Mouse (Mus musculus) kidney, embryonic 14.5 days (tissue): ENCODE data around the gene Catsperg1. TPM values are rescaled to one million over a fixed set of nuclear protein-coding genes. Genes with fewer than 3 reads are reported as not detected.
A peak's percentile ranks its signal among the peaks of the same experiment; 100 is the strongest.

Source experiments
- ATAC-seq: fragments of 200-750 bp; cut with Nextera tagmentation; 2 replicates; pipeline ENCODE4 v1.8.0; 2017; ENCODE audit warnings: moderate number of reproducible peaks, mild to moderate bottlenecking, moderate TSS enrichment, moderate library complexity; ENCODE audit not compliant: low FRiP score, low TSS enrichment
- H3K27ac ChIP-seq: fragments of 300-500 bp; sonication (generic); 2 replicates; pipeline ENCODE4 v1.5.1; 2014; ENCODE audit warnings: low read depth, mild to moderate bottlenecking, low read length, moderate library complexity, mixed read lengths
- H3K27me3 ChIP-seq: fragments of 300-500 bp; sonication (generic); 2 replicates; pipeline ENCODE4 v1.6.1; 2014; ENCODE audit warnings: mild to moderate bottlenecking, low read length; ENCODE audit not compliant: control insufficient read depth, insufficient read depth
- H3K36me3 ChIP-seq: fragments of 300-500 bp; sonication (generic); 2 replicates; pipeline ENCODE4 v1.6.1; 2014; ENCODE audit warnings: low read length, mixed read lengths; ENCODE audit not compliant: control insufficient read depth, insufficient read depth
- H3K4me1 ChIP-seq: fragments of 300-500 bp; sonication (generic); 2 replicates; pipeline ENCODE4 v1.6.1; 2014; ENCODE audit warnings: low read length, mixed read lengths; ENCODE audit not compliant: control insufficient read depth, insufficient read depth
- H3K4me2 ChIP-seq: fragments of 300-500 bp; sonication (generic); replicated peaks from 2 replicates; pipeline ENCODE4 v1.6.1; 2014; ENCODE audit warnings: low read depth, mild to moderate bottlenecking, low read length
- H3K4me3 ChIP-seq: fragments of 300-500 bp; sonication (generic); 2 replicates; pipeline ENCODE4 v1.5.1; 2014; ENCODE audit warnings: mild to moderate bottlenecking, low read length
- H3K9ac ChIP-seq: fragments of 300-500 bp; sonication (generic); 2 replicates; pipeline ENCODE4 v1.6.1; 2014; ENCODE audit warnings: low read depth, mild to moderate bottlenecking, low read length, moderate library complexity
- H3K9me3 ChIP-seq: fragments of 300-500 bp; sonication (generic); 2 replicates; pipeline ENCODE4 v1.6.1; 2016; ENCODE audit warnings: low read length; ENCODE audit not compliant: control insufficient read depth
- WGBS: fragments of 180-500 bp; shearing (Covaris S2); extraction: QIAGEN DNeasy Blood & Tissue Kit; methylation state at CpG from one replicate; pipeline ENCODE4 v1.1.7; 2014; 5-methylcytosine and 5-hydroxymethylcytosine counted together
- polyA plus RNA-seq: library from polyadenylated mRNA; unstranded; fragments of >200 nt; fragmentation: Nextera tagmentation; extraction: Ambion mirVana; gene quantifications from 2 replicates; pipeline ENCODE4 v1.2.1, GENCODE M21; 2014

Catsperg1 gene
- polyA plus RNA-seq, 1 experiment from 2014 or later, result 0.97 TPM

DNA sequence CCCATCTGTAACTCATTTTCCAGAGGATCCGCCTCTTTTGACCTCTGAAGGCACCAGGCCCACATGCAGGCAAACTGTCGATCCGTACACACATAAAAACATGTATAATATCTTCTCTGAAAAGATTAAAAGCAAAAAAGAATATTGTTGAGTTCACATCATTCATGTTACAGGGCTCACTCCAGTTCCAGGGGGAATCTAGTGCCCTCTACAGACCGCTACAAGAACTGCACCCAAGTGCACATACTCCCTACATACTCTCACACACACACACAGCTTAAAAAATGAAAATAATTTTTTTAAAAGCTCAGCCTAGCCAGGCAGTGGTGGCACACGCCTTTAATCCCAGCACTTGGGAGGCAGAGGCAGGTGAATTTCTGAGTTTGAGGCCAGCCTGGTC is 20.8 kb upstream of the Catsperg1 start:
- WGBS, result 82% methylated on average over 5 of the region's 5 CpGs
- Histone ChIP-seq H3K36me3 (no peaks in the 10 kb centered on the region), H3K9ac (no peak overlapping the region), H3K9me3 (no peaks in the 10 kb centered on the region), H3K4me3 (no peak overlapping the region), H3K27ac (no peak overlapping the region), H3K27me3 (peaks cover 19% of the 10 kb centered on the region), H3K4me1 (peaks cover 16% of the 10 kb centered on the region; the same call in 1 of the 2 replicates), H3K4me2 (no peak overlapping the region)
- ATAC-seq, result no peak

DNA sequence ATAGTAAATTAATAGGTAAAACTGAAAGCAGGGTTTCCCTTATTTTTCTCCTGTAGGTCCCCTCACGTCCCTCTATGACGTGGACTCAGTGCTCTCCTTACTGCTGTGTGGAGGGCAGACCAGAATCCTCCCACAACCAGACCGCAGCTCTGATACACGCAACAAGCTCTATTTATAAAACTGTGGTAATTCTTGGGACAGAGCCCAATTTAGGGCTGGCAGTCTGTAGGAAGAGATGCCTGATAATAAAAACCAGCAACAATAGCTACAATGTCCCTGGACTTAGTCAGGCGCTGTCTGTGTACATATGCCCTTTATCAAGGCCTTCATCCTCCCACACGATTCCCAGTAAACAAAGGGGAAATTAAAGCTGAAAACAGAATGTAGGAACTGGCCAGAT is 19.9 kb upstream of the Catsperg1 start:
- H3K4me1 ChIP-seq, result 0 out of 2 replicates have a peak, but pooled peaks cover 9% of the 10 kb centered on the region
- H3K4me3 ChIP-seq, result no peak overlapping the region
- WGBS, result 61% methylated on average over 6 of the region's 6 CpGs
- H3K27me3 ChIP-seq, result peaks cover 19% of the 10 kb centered on the region
- no peak overlapping the region for H3K27ac ChIP-seq
- no peak overlapping the region for H3K4me2 ChIP-seq
- H3K36me3 ChIP-seq, result no peaks in the 10 kb centered on the region
- no peaks in the 10 kb centered on the region for H3K9me3 ChIP-seq
- ATAC-seq, result no peak
- H3K9ac ChIP-seq, result no peak overlapping the region

DNA sequence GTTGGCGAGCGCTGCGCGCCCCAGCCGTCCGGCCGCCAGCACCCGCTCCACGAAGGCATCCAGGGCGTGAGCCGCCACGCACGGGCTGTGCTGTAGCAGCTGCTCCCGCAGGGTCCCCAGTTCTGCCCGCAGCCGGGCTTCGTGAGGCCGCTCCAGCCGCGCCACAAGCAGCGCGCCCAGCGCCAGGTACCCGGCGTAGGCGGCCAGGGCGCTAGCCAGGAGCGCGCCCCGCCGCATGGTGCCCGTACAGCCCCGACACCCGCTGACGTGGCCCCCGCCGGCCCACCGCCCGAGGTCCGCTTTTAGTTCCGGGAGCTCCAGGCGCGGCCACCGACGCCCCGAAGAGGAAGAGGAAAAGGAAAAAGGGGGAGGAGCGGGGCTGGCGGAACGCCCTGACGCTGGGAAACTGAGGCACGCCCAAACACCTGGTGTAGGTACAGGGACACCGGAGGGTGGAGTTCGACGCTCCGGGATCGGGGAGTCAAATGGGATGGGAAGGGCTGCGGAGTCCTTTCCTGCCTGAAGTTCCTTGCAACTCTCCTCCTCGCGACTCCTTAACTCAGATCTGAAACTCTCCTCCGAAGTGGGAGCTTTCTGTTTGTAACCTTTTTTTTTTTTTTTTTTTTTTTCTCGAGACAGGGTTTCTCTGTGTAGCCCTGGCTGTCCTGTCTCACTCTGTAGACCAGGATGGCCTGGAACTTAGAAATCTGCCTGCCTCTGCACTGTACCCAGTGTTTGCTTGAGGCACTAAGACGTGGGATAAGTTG is 18.6 kb upstream of the Catsperg1 start, which contains the start of gene Kcnk6:
Gene Kcnk6, minus strand, starts transcription at position 269 of the 767 bp plus-strand sequence.
- ATAC-seq, result peak; percentile 30; the same call in 1 of the 2 replicates
- H3K4me2 ChIP-seq, result peak within 1 kb of the TSS; percentile 97

DNA sequence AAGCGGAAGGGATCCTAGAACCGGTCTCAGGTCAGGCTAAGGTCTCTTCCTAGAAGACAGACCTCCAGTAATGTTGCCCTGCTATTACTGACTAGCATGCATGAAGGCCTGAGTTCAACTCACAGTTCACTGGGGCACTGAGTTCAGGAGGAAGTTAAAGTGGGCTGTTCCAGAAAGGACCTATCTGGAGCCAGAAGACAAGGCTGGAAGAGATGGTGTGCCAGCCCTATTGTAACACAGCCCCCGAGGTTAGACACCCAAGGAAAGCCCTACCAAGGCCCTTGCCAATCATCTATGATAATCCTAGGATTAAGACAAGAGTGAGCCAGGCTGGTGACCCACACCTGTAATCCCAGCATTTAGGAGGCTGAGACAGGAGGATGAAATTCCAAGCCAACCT is 17.7 kb upstream of the Catsperg1 start:
- peak overlapping the region; percentile 66 for H3K9ac ChIP-seq
- H3K36me3 ChIP-seq, result no peaks in the 10 kb centered on the region
- no peak overlapping the region for H3K27ac ChIP-seq
- WGBS, result 57% methylated on average over 3 of the region's 3 CpGs
- H3K4me1 ChIP-seq, result 0 out of 2 replicates have a peak, but pooled peaks cover 9% of the 10 kb centered on the region
- peak overlapping the region; percentile 58 for H3K4me3 ChIP-seq
- H3K4me2 ChIP-seq, result peak overlapping the region; percentile 97
- peaks cover 19% of the 10 kb centered on the region for H3K27me3 ChIP-seq
- H3K9me3 ChIP-seq, result no peaks in the 10 kb centered on the region
- ATAC-seq, result no peak

More for the DNA sequence above, 18.6 kb upstream of the Catsperg1 start, which contains the start of gene Kcnk6:
- Histone ChIP-seq H3K9me3 (no peaks in the 10 kb centered on the region), H3K4me1 (0 out of 2 replicates have a peak, but pooled peaks cover 9% of the 10 kb centered on the region), H3K4me3 (peak within 1 kb of the TSS; percentile 58), H3K36me3 (no peaks in the 10 kb centered on the region), H3K27ac (no peak within 1 kb of the TSS), H3K27me3 (peaks cover 19% of the 10 kb centered on the region), H3K9ac (peak within 1 kb of the TSS; percentile 66)
- 1% methylated on average over 58 of the region's 62 CpGs for WGBS

DNA sequence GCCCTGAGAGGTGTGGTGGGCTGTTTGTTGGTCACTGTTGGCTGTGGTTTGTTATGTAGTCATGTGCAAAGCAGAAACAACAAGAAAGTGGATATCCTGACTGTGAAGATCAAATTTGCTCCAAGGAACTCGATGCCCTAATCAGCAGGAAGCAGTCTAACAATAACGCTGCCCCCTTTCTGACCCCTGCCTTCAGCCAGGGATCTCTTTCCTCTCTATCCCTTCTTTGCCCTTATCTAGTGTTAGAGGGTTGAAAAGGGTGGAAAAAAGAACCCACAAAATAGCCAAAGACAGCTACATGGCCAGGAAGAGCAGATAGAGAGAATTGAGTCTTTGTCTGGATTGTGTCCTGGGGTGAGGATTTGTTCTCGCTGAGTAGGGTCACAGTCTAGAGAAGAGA is 16.7 kb upstream of the Catsperg1 start:
- ATAC-seq, result no peak
- Histone ChIP-seq H3K27me3 (peaks cover 19% of the 10 kb centered on the region), H3K9ac (no peak overlapping the region), H3K9me3 (no peaks in the 10 kb centered on the region), H3K4me3 (no peak overlapping the region), H3K4me1 (peaks cover 11% of the 10 kb centered on the region; the same call in 1 of the 2 replicates), H3K27ac (no peak overlapping the region), H3K36me3 (no peaks in the 10 kb centered on the region), H3K4me2 (no peak overlapping the region)
- 44% methylated on average over 3 of the region's 3 CpGs for WGBS

DNA sequence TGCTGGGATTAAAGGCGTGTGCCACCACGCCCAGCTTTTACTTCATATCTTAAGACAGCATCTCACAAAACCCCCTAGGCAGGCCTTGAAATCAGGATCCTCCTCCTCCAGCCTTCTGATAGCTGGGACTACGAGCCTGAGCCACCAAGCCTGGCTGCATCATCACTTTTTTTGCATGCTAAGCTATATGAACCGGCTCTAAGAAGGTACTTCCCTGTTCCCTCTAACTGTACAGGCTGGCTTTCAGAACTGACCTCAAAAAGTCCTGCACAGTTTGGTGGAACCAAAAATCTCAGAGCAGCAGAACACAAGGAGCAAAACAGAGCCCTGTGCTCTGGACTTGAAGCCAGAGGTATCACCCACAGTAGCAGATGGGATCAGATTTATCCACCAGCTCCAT is 14.4 kb upstream of the Catsperg1 start:
- Histone ChIP-seq H3K27me3 (peaks cover 18% of the 10 kb centered on the region), H3K9ac (no peak overlapping the region), H3K4me3 (no peak overlapping the region), H3K36me3 (no peaks in the 10 kb centered on the region), H3K9me3 (no peaks in the 10 kb centered on the region), H3K4me1 (peaks cover 17% of the 10 kb centered on the region; the same call in 1 of the 2 replicates), H3K4me2 (no peak overlapping the region), H3K27ac (no peak overlapping the region)
- no peak for ATAC-seq
- 79% methylated on average over 4 of the region's 4 CpGs for WGBS

DNA sequence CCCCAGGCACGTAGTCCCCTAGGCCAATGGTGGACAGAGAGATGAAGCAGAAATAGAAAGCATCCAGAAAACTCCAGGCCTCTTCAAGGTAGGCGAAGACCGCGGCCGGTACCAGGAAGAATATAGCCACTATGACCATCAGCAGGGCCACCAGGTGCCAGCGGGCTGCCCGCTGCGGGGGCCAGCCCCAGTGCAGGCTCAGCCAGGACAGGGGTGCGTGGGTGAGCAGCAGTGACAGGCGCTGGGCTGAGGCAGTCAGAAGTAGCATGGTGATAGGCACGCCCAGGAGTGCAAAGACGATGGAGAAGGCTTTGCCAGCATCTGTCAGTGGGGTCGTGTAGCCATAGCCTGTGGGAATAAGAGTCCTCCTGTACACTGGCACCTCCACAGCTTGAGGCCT is 11.7 kb upstream of the Catsperg1 start:
- peak overlapping the region; percentile 8; the same call in 1 of the 2 replicates for H3K4me2 ChIP-seq
- no peak overlapping the region for H3K4me3 ChIP-seq
- no peak overlapping the region for H3K27ac ChIP-seq
- 74% methylated on average over 13 of the region's 13 CpGs for WGBS
- peaks cover 8% of the 10 kb centered on the region; the same call in 1 of the 2 replicates for H3K4me1 ChIP-seq
- H3K27me3 ChIP-seq, result no peaks in the 10 kb centered on the region
- H3K9ac ChIP-seq, result no peak overlapping the region
- peaks cover 3% of the 10 kb centered on the region; the same call in 1 of the 2 replicates for H3K9me3 ChIP-seq
- 0 out of 2 replicates have a peak, but pooled peaks have one; percentile 41 for ATAC-seq
- H3K36me3 ChIP-seq, result no peaks in the 10 kb centered on the region

DNA sequence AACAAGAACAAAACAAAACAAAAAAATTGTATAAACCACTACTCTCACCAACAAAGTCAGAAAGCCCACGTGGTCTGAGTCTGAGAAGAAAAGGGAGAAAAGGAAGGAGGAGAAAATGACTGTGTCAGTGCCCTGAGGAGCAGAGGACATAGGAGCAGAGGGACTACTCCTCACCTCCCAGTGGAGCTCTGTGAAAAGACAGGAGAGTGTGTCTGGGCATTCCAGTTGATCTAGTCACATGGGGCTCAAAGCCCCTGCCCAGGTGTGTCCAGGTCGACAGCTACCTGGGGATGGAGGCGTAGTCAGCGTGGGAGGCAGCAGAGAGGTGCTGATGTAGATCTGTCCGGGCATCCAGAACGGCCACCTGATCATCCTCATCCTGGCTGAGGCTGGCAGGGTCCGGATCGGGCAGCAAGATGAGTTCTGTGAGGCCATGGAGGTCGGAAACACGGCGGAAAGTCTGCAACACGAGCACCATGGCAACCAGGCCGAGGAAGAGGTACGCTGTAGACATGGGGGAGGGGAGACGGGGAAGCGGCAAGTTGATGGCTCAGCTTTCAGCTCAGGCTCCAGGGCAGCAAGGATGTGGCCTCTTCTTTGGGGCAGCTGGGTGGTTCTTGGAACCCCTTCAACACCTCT is 11.0 kb upstream of the Catsperg1 start:
- H3K4me3 ChIP-seq, result no peak overlapping the region
- 7% methylated on average over 16 of the region's 16 CpGs for WGBS
- peaks cover 4% of the 10 kb centered on the region; the same call in 1 of the 2 replicates for H3K9me3 ChIP-seq
- peak; percentile 58 for ATAC-seq
- peaks cover 8% of the 10 kb centered on the region; the same call in 1 of the 2 replicates for H3K4me1 ChIP-seq
- H3K9ac ChIP-seq, result peak overlapping the region; percentile 7; the same call in 1 of the 2 replicates
- H3K4me2 ChIP-seq, result peak overlapping the region; percentile 8; the same call in 1 of the 2 replicates
- no peak overlapping the region for H3K27ac ChIP-seq
- H3K36me3 ChIP-seq, result no peaks in the 10 kb centered on the region
- no peaks in the 10 kb centered on the region for H3K27me3 ChIP-seq
